Mouse (Mus musculus): ENCODE data around the gene Rasal1. TPM values are rescaled to one million over a fixed set of nuclear protein-coding genes. Genes with fewer than 3 reads are reported as not detected.

Gene Rasal1
- polyA plus RNA-seq, 1 experiment from 2014 or later, result 1.9 TPM

DNA sequence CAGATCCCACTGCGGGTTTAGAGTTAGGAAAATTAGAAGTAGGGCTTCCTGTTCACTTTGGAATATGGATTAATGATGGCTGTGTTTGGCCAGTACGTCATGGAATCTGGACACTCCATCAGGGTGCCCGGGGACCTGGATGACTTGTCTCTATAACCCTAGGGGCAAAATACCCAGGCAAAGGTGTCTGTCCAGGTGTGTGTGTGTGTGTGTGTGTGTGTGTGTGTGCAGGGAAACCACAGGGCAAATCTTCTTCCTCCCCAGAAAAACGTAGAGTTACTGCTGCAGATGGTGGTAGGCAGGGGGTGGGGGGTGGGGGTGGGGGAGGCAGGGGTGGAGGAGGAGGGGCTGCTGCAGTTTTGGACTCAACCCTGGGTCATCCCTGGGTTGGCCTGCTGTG, 1.3 kb upstream of the Rasal1 start:
- peaks cover 13% of the 10 kb centered on the region for H3K4me1 ChIP-seq (ENCODE audit: control insufficient read depth, insufficient read depth, low read depth, low read length)
- no peak overlapping the region for H3K4me2 ChIP-seq (ENCODE audit: low read length)
- H3K27ac ChIP-seq (ENCODE audit: low read depth, low read length), result no peak overlapping the region
- H3K36me3 ChIP-seq (ENCODE audit: control insufficient read depth, insufficient read depth, low read length), result no peaks in the 10 kb centered on the region
- no peak overlapping the region for H3K9ac ChIP-seq (ENCODE audit: low read depth, low read length)
- H3K4me3 ChIP-seq (ENCODE audit: low read length), result no peak overlapping the region
- H3K9me3 ChIP-seq (ENCODE audit: control insufficient read depth, low read length), result no peaks in the 10 kb centered on the region
- ATAC-seq, result no peak
- H3K27me3 ChIP-seq (replicated peaks; ENCODE audit: control insufficient read depth, insufficient read depth, low read length), result peaks cover 30% of the 10 kb centered on the region
- WGBS, result 77% methylated on average over 4 of the region's 4 CpGs

GRCm38 (mm10) chr5:120647814-120648491, 659 bp upstream of the Rasal1 start:
- no peaks in the 10 kb centered on the region for H3K36me3 ChIP-seq (ENCODE audit: control insufficient read depth, insufficient read depth, low read length)
- H3K27ac ChIP-seq (ENCODE audit: low read depth, low read length), result no peak overlapping the region
- H3K9me3 ChIP-seq (ENCODE audit: control insufficient read depth, low read length), result no peaks in the 10 kb centered on the region
- no peak overlapping the region for H3K9ac ChIP-seq (ENCODE audit: low read depth, low read length)
- peaks cover 13% of the 10 kb centered on the region for H3K4me1 ChIP-seq (ENCODE audit: control insufficient read depth, insufficient read depth, low read depth, low read length)
- WGBS, result 40% methylated on average over 12 of the region's 12 CpGs
- no peak for ATAC-seq
- H3K27me3 ChIP-seq (replicated peaks; ENCODE audit: control insufficient read depth, insufficient read depth, low read length), result peaks cover 30% of the 10 kb centered on the region
- peak overlapping the region; percentile 59 for H3K4me2 ChIP-seq (ENCODE audit: low read length)
- no peak overlapping the region for H3K4me3 ChIP-seq (ENCODE audit: low read length)

GRCm38 (mm10) chr5:120649374-120649933, 842 bp downstream of the Rasal1 start:
- Histone ChIP-seq H3K27me3 (replicated peaks; ENCODE audit: control insufficient read depth, insufficient read depth, low read length) (peaks cover 30% of the 10 kb centered on the region), H3K9me3 (ENCODE audit: control insufficient read depth, low read length) (no peaks in the 10 kb centered on the region), H3K27ac (ENCODE audit: low read depth, low read length) (no peak overlapping the region), H3K9ac (ENCODE audit: low read depth, low read length) (0 out of 2 replicates have a peak overlapping the region, but pooled peaks have one; percentile 5), H3K36me3 (ENCODE audit: control insufficient read depth, insufficient read depth, low read length) (no peaks in the 10 kb centered on the region), H3K4me2 (ENCODE audit: low read length) (peak overlapping the region; percentile 59), H3K4me3 (ENCODE audit: low read length) (peak overlapping the region; percentile 31), H3K4me1 (ENCODE audit: control insufficient read depth, insufficient read depth, low read depth, low read length) (peaks cover 13% of the 10 kb centered on the region)
- ATAC-seq, result peak; percentile 49; the same call in 1 of the 2 replicates
- WGBS, result 6% methylated on average over 20 of the region's 21 CpGs

GRCm38 (mm10) chr5:120649938-120650337, 1.3 kb downstream of the Rasal1 start:
- H3K27me3 ChIP-seq (replicated peaks; ENCODE audit: control insufficient read depth, insufficient read depth, low read length), result peaks cover 30% of the 10 kb centered on the region
- H3K4me3 ChIP-seq (ENCODE audit: low read length), result no peak overlapping the region
- no peak for ATAC-seq
- no peak overlapping the region for H3K9ac ChIP-seq (ENCODE audit: low read depth, low read length)
- peaks cover 13% of the 10 kb centered on the region for H3K4me1 ChIP-seq (ENCODE audit: control insufficient read depth, insufficient read depth, low read depth, low read length)
- no peaks in the 10 kb centered on the region for H3K36me3 ChIP-seq (ENCODE audit: control insufficient read depth, insufficient read depth, low read length)
- 29% methylated on average over 13 of the region's 13 CpGs for WGBS
- H3K4me2 ChIP-seq (ENCODE audit: low read length), result no peak overlapping the region
- H3K9me3 ChIP-seq (ENCODE audit: control insufficient read depth, low read length), result no peaks in the 10 kb centered on the region
- H3K27ac ChIP-seq (ENCODE audit: low read depth, low read length), result no peak overlapping the region

- Histone ChIP-seq H3K9ac (ENCODE audit: low read depth, low read length) (no peak overlapping the region), H3K4me2 (ENCODE audit: low read length) (no peak overlapping the region), H3K27ac (ENCODE audit: low read depth, low read length) (no peak overlapping the region), H3K4me1 (ENCODE audit: control insufficient read depth, insufficient read depth, low read depth, low read length) (peaks cover 13% of the 10 kb centered on the region), H3K36me3 (ENCODE audit: control insufficient read depth, insufficient read depth, low read length) (no peaks in the 10 kb centered on the region), H3K4me3 (ENCODE audit: low read length) (no peak overlapping the region), H3K27me3 (replicated peaks; ENCODE audit: control insufficient read depth, insufficient read depth, low read length) (peaks cover 29% of the 10 kb centered on the region), H3K9me3 (ENCODE audit: control insufficient read depth, low read length) (no peaks in the 10 kb centered on the region)
- ATAC-seq, result no peak
- 81% methylated on average over 5 of the region's 5 CpGs for WGBS
These were observed 2.6 kb downstream of the Rasal1 start for GRCm38 (mm10) chr5:120651230-120651629.

- no peaks in the 10 kb centered on the region for H3K9me3 ChIP-seq (ENCODE audit: control insufficient read depth, low read length)
- H3K9ac ChIP-seq (ENCODE audit: low read depth, low read length), result no peak overlapping the region
- peaks cover 25% of the 10 kb centered on the region for H3K27me3 ChIP-seq (replicated peaks; ENCODE audit: control insufficient read depth, insufficient read depth, low read length)
- no peak overlapping the region for H3K4me3 ChIP-seq (ENCODE audit: low read length)
- no peak overlapping the region for H3K4me2 ChIP-seq (ENCODE audit: low read length)
- H3K36me3 ChIP-seq (ENCODE audit: control insufficient read depth, insufficient read depth, low read length), result no peaks in the 10 kb centered on the region
- 76% methylated on average over 28 of the region's 28 CpGs for whole genome bisulfite sequencing
- no peak overlapping the region for H3K27ac ChIP-seq (ENCODE audit: low read depth, low read length)
- no peak for ATAC-seq
- H3K4me1 ChIP-seq (ENCODE audit: control insufficient read depth, insufficient read depth, low read depth, low read length), result peaks cover 13% of the 10 kb centered on the region
These were observed 4.5 kb downstream of the Rasal1 start for GRCm38 (mm10) chr5:120652915-120653701.

DNA sequence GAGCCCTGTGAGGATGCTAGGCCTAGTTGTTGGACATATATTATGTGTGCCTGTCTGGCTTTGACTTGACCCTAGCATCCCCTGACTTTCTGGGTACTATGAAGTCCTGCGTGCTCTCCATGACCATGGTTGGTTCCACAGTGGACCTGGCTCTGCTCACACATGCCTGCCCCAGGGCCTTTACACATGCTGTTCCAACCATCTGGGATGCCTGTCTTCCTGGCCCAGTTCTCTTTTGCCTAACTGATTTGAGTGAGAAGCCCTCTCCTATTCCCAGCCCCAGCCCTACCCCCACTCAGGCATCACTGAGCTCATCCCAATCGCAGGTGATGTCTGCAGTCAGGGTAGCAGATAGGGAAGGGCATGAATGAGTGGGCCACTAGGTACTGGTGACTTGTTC, 5.3 kb downstream of the Rasal1 start:
- Histone ChIP-seq H3K9ac (ENCODE audit: low read depth, low read length) (no peak overlapping the region), H3K4me3 (ENCODE audit: low read length) (no peak overlapping the region), H3K27me3 (replicated peaks; ENCODE audit: control insufficient read depth, insufficient read depth, low read length) (peaks cover 21% of the 10 kb centered on the region), H3K4me1 (ENCODE audit: control insufficient read depth, insufficient read depth, low read depth, low read length) (peaks cover 6% of the 10 kb centered on the region), H3K4me2 (ENCODE audit: low read length) (no peak overlapping the region), H3K9me3 (ENCODE audit: control insufficient read depth, low read length) (no peaks in the 10 kb centered on the region), H3K36me3 (ENCODE audit: control insufficient read depth, insufficient read depth, low read length) (no peaks in the 10 kb centered on the region), H3K27ac (ENCODE audit: low read depth, low read length) (no peak overlapping the region)
- WGBS, result 83% methylated on average over 2 of the region's 2 CpGs
- ATAC-seq, result no peak

DNA sequence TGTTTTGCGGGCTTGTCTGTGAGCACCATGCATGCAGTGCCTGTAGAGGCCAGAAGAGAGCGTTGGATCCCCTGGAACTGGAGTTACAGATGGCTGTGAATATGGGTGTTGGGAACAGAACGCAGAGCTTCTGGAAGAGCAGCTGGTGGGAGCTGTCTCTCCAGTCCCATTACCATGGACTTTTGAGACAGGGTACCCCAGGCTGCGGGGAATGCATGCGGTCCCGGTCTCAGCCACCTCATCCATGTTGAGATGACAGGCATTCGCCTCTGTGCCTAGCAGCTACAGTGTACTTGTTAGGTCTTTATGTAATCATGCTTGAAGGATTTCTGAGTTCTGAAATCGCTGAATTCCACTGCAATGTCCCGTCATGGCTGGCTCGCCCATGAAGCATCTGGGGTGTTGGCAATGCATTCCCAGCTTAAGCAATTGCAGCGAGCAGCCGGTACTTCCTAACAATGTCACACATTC, 7.7 kb downstream of the Rasal1 start:
- peaks cover 7% of the 10 kb centered on the region for H3K4me1 ChIP-seq (ENCODE audit: control insufficient read depth, insufficient read depth, low read depth, low read length)
- H3K36me3 ChIP-seq (ENCODE audit: control insufficient read depth, insufficient read depth, low read length), result no peaks in the 10 kb centered on the region
- no peak overlapping the region for H3K4me3 ChIP-seq (ENCODE audit: low read length)
- H3K9me3 ChIP-seq (ENCODE audit: control insufficient read depth, low read length), result no peaks in the 10 kb centered on the region
- 78% methylated on average over 12 of the region's 12 CpGs for WGBS
- no peak overlapping the region for H3K27ac ChIP-seq (ENCODE audit: low read depth, low read length)
- no peak overlapping the region for H3K9ac ChIP-seq (ENCODE audit: low read depth, low read length)
- 0 out of 2 replicates have a peak, but pooled peaks cover 4% of the 10 kb centered on the region for H3K27me3 ChIP-seq (replicated peaks; ENCODE audit: control insufficient read depth, insufficient read depth, low read length)
- H3K4me2 ChIP-seq (ENCODE audit: low read length), result no peak overlapping the region
- no peak for ATAC-seq

DNA sequence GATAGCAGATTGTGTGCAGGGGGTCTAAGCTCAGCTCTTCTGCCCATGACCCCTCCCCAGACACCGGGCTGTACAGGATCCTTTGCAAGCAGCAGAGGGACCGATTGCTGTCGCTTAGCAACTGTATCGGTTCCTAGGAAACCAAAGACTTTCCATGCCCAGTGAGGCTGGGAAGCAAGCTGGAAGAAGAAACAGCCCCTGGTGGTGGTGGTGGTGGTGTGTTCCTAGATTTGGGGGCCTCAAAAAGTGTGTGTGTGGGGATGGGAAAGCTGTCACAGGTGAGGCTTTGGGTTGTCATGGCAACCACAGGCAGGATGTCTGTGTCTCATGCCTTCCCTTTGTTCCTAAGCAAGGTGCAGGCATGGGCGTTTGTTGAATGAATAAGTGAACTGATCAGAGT, 12.2 kb downstream of the Rasal1 start:
- ATAC-seq, result peak; percentile 85
- peak overlapping the region; percentile 73 for H3K27ac ChIP-seq (ENCODE audit: low read depth, low read length)
- H3K4me1 ChIP-seq (ENCODE audit: control insufficient read depth, insufficient read depth, low read depth, low read length), result peaks cover 7% of the 10 kb centered on the region
- no peaks in the 10 kb centered on the region for H3K36me3 ChIP-seq (ENCODE audit: control insufficient read depth, insufficient read depth, low read length)
- H3K27me3 ChIP-seq (replicated peaks; ENCODE audit: control insufficient read depth, insufficient read depth, low read length), result no peaks in the 10 kb centered on the region
- no peak overlapping the region for H3K4me3 ChIP-seq (ENCODE audit: low read length)
- no peak overlapping the region for H3K4me2 ChIP-seq (ENCODE audit: low read length)
- H3K9ac ChIP-seq (ENCODE audit: low read depth, low read length), result peak overlapping the region; percentile 24
- 17% methylated on average over 5 of the region's 5 CpGs for WGBS
- no peaks in the 10 kb centered on the region for H3K9me3 ChIP-seq (ENCODE audit: control insufficient read depth, low read length)

Data from hindbrain, embryonic 16.5 days (tissue).